Mouse (Mus musculus): ENCODE measurements around the gene Tbrg4. TPM values are rescaled to one million over a fixed set of nuclear protein-coding genes. Genes with fewer than 3 reads are reported as not detected.

The Tbrg4 gene
- polyA plus RNA-seq, 1 experiment from 2014 or later: 31.7 TPM

DNA sequence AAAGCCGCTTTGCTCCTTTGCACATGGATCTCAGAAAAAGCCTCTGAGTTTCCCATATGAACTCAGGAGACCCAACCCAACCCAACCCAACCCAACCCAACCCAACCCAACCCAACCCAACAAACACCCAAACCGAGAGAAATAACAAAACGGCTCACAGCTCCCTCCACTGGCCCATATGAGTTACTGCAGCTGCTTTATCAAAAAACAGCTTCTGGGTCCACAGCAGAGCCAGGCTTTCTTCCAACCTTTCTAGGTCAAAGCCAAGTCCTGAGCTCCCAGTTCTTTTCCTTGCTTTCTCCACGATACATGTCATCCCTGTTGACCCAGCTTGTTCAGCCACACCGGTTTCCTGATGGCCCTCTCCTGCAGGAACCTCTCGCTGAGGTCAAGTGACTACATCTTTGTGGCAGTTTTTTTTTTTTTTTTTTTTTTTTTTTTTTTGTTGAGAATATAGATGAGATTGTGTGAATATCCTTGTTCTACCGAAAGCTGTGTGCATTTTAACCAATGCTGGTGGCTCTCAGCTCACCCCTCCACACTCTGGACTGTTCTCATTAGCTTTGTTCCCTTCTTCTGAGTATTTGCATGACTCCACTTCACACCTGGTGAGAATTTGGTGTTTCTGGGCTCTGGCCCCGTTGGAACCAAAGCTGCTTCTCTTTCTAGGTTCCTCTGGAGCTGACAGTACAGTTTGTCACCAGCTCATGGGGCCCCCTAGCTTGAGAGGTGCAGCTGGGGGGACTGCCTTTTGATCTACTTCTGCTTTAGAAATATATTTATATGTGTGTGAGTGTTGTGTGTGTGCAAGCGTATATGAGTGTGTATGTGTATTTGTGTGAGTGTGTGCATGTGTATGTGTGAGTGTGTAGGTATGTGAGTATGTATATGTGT is 22.2 kb upstream of the Tbrg4 start:
- Histone ChIP-seq H3K27me3 (no peaks in the 10 kb centered on the region), H3K27ac (replicated peaks) (no peak overlapping the region), H3K9ac (no peak overlapping the region), H3K9me3 (no peaks in the 10 kb centered on the region), H3K4me3 (no peak overlapping the region), H3K36me3 (no peaks in the 10 kb centered on the region), H3K4me1 (replicated peaks) (no peaks in the 10 kb centered on the region), H3K4me2 (no peak overlapping the region)
- no peak for ATAC-seq (ENCODE audit: low read depth)
- WGBS: 60% methylated on average over 9 of the region's 9 CpGs

DNA sequence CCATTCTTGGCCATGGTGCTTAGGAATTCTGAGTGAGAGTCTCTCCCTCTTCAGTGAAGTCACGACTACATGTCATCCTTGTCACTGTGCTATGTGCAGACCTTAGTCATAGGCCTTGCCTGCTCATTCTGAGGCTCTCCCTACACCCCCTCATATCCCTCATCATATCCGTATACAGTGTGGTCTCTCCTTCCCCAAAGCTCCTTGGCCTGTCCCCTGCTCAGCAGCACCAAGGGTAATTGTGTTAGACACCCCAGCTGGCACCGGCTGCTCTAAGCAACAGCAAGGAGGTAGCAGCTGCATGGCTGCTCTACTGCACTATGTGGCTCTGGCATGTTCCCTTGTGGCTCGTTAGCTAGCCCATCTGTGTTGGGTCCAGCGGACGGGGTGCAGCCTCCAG is 18.7 kb upstream of the Tbrg4 start:
- ATAC-seq (ENCODE audit: low read depth): no peak; the same call in 1 of the 2 replicates

GRCm38 (mm10) chr11:6639072-6639471 is 13.2 kb upstream of the Tbrg4 start:
- 75% methylated on average over 6 of the region's 6 CpGs for WGBS
- H3K27ac ChIP-seq (replicated peaks): no peak overlapping the region
- ATAC-seq (ENCODE audit: low read depth): no peak
- H3K27me3 ChIP-seq: no peaks in the 10 kb centered on the region
- no peak overlapping the region for H3K9ac ChIP-seq
- no peaks in the 10 kb centered on the region for H3K36me3 ChIP-seq
- no peak overlapping the region for H3K4me2 ChIP-seq
- H3K9me3 ChIP-seq: no peaks in the 10 kb centered on the region
- no peaks in the 10 kb centered on the region for H3K4me1 ChIP-seq (replicated peaks)
- no peak overlapping the region for H3K4me3 ChIP-seq

More for the DNA sequence above, 18.7 kb upstream of the Tbrg4 start:
- Histone ChIP-seq H3K27ac (replicated peaks) (no peak overlapping the region), H3K27me3 (no peaks in the 10 kb centered on the region), H3K9ac (no peak overlapping the region), H3K4me2 (no peak overlapping the region), H3K4me1 (replicated peaks) (no peaks in the 10 kb centered on the region), H3K4me3 (no peak overlapping the region), H3K9me3 (no peaks in the 10 kb centered on the region), H3K36me3 (no peaks in the 10 kb centered on the region)
- 69% methylated on average over 6 of the region's 6 CpGs for WGBS

DNA sequence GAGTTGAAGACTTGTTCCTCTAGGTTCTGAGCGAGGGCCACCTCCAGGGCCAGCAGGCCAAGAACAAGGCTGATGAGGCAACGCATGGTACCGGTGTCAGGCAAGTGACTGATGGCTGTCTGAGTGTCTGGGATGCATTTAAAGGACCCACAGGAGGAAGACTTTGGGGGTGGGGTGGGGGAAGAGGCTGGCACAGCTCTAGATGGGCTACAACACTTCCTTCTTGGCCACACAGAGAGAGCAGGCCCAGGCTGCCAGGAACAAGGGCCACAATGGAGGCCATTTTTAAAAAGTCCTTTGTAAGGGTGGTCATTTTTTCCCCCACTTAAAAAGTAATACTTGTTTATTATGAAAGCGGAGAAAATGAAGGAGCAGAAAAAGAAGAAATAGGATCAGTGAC is 12.7 kb upstream of the Tbrg4 start, which contains the start of gene Wap:
Gene Wap (minus strand): TSS at position 101 of the 400 bp plus-strand sequence.
- Histone ChIP-seq H3K9ac (no peak within 1 kb of the TSS), H3K4me2 (no peak within 1 kb of the TSS), H3K36me3 (no peaks in the 10 kb centered on the region), H3K9me3 (no peaks in the 10 kb centered on the region), H3K27me3 (no peaks in the 10 kb centered on the region), H3K4me1 (replicated peaks) (no peaks in the 10 kb centered on the region), H3K4me3 (no peak within 1 kb of the TSS), H3K27ac (replicated peaks) (no peak within 1 kb of the TSS)
- 89% methylated on average over 4 of the region's 4 CpGs for WGBS
- no peak for ATAC-seq (ENCODE audit: low read depth)

GRCm38 (mm10) chr11:6636150-6636549 is 10.3 kb upstream of the Tbrg4 start:
- no peak overlapping the region for H3K4me2 ChIP-seq

GRCm38 (mm10) chr11:6629655-6630054 is 3.8 kb upstream of the Tbrg4 start:
- H3K36me3 ChIP-seq: no peaks in the 10 kb centered on the region
- no peak overlapping the region for H3K27ac ChIP-seq (replicated peaks)
- H3K27me3 ChIP-seq: no peaks in the 10 kb centered on the region
- ATAC-seq (ENCODE audit: low read depth): no peak
- H3K9ac ChIP-seq: no peak overlapping the region
- H3K9me3 ChIP-seq: no peaks in the 10 kb centered on the region
- H3K4me3 ChIP-seq: no peak overlapping the region
- H3K4me1 ChIP-seq (replicated peaks): peaks cover 14% of the 10 kb centered on the region
- no peak overlapping the region for H3K4me2 ChIP-seq

More at GRCm38 (mm10) chr11:6636150-6636549, 10.3 kb upstream of the Tbrg4 start:
- H3K27ac ChIP-seq (replicated peaks): no peak overlapping the region
- H3K36me3 ChIP-seq: no peaks in the 10 kb centered on the region
- no peaks in the 10 kb centered on the region for H3K27me3 ChIP-seq
- no peak overlapping the region for H3K4me3 ChIP-seq
- H3K4me1 ChIP-seq (replicated peaks): no peaks in the 10 kb centered on the region
- no peak for ATAC-seq (ENCODE audit: low read depth)
- WGBS: 70% methylated on average over 8 of the region's 8 CpGs
- no peaks in the 10 kb centered on the region for H3K9me3 ChIP-seq
- no peak overlapping the region for H3K9ac ChIP-seq

DNA sequence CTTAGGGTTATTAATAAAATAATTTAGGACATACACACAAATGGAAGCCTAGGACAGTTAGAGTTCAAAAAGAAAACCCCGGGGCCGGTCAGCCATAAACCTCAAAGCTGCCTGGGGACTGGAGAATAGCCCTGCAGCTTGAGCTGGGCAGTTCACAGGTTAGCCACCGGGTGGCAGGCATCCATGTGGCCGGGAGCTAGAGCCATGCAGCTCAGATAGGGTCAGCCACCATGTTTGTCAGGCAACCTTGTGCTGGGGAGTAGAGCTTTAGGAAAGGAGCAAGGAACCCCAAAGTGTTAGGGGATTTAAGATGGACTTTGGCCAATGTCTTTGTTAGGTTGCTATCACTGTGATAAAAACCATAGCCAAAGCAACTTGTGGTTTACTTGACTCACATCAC is 2.7 kb upstream of the Tbrg4 start:
- Histone ChIP-seq H3K4me2 (no peak overlapping the region), H3K4me3 (no peak overlapping the region), H3K36me3 (peaks cover 10% of the 10 kb centered on the region), H3K27ac (replicated peaks) (no peak overlapping the region), H3K4me1 (replicated peaks) (peaks cover 25% of the 10 kb centered on the region), H3K27me3 (no peaks in the 10 kb centered on the region), H3K9ac (no peak overlapping the region), H3K9me3 (no peaks in the 10 kb centered on the region)
- 21% methylated on average over 4 of the region's 4 CpGs for WGBS
- no peak for ATAC-seq (ENCODE audit: low read depth)

- Histone ChIP-seq H3K27me3 (no peaks in the 10 kb centered on the region), H3K36me3 (peaks cover 18% of the 10 kb centered on the region), H3K4me1 (replicated peaks) (peaks cover 33% of the 10 kb centered on the region), H3K4me3 (no peak overlapping the region), H3K4me2 (no peak overlapping the region), H3K9ac (no peak overlapping the region), H3K9me3 (no peaks in the 10 kb centered on the region), H3K27ac (replicated peaks) (no peak overlapping the region)
- WGBS: 92% methylated on average over 4 of the region's 4 CpGs
- no peak for ATAC-seq (ENCODE audit: low read depth)
These were observed 1.9 kb upstream of the Tbrg4 start for GRCm38 (mm10) chr11:6627731-6628130.

DNA sequence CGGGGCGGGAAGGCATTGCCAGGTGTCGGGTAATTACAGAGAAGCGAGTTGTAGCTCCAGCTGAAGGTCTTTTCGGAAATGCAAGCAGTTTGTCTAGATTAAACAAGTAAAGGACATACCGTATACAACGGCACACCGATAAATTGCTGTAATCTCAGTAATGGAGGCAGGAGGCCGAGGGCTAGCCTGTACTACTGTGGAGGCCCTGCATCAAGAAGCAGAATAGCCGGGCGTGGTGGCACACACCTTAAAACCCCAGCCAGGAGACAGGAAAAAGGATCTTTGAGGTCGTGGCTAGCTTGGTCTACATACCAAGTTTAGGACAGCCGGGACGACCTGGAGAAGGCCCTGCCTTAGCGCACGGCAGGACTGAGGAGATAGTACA is 513 bp upstream of the Tbrg4 start:
- Histone ChIP-seq H3K4me1 (replicated peaks) (peaks cover 33% of the 10 kb centered on the region), H3K4me2 (peak overlapping the region; percentile 79), H3K27ac (replicated peaks) (peak overlapping the region; percentile 89), H3K9me3 (no peaks in the 10 kb centered on the region), H3K9ac (peak overlapping the region; percentile 84), H3K4me3 (peak overlapping the region; percentile 68), H3K27me3 (no peaks in the 10 kb centered on the region), H3K36me3 (peaks cover 31% of the 10 kb centered on the region)
- WGBS: 15% methylated on average over 16 of the region's 16 CpGs
- peak; percentile 48 for ATAC-seq (ENCODE audit: low read depth)

DNA sequence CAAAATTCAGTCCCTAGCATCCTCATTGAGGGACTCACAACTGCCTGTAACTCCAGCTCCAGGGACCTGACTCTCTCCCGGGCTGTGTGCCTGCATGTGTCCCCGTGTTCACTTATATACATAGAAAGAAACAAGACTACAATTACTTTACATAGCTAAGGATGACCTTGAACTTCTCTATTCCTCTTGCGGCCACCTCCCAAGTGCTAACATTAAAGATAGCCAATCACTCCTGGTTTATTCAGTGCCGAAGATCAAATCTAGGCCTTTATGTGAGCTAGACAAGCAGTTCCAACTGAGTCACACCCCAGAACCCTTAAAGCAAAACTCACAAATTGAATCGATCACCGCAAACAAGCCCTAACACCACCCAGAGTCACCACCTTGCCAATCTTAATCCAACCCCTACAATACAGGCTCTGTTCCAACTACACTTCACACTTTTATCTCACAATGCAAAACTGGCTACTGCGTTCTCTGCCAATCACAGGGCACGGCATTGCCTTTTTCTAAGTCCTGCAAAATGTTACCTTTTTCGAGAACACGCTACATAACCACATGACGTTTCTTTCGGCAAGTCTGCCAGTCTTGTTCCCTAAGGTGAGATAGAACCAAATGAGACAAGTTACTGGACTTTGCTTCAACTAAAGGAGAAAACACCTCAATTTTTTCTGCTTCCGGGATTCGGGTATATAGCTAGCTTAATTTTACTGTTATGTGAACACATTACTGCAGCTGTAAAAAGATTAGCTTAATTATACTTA is 1.1 kb downstream of the Tbrg4 start:
- Histone ChIP-seq H3K4me1 (replicated peaks) (peaks cover 33% of the 10 kb centered on the region), H3K4me2 (peak overlapping the region; percentile 79), H3K4me3 (peak overlapping the region; percentile 68), H3K36me3 (peaks cover 47% of the 10 kb centered on the region), H3K9me3 (no peaks in the 10 kb centered on the region), H3K27me3 (no peaks in the 10 kb centered on the region), H3K9ac (peak overlapping the region; percentile 84), H3K27ac (replicated peaks) (no peak overlapping the region)
- no peak for ATAC-seq (ENCODE audit: low read depth)
- 73% methylated on average over 14 of the region's 14 CpGs for WGBS

DNA sequence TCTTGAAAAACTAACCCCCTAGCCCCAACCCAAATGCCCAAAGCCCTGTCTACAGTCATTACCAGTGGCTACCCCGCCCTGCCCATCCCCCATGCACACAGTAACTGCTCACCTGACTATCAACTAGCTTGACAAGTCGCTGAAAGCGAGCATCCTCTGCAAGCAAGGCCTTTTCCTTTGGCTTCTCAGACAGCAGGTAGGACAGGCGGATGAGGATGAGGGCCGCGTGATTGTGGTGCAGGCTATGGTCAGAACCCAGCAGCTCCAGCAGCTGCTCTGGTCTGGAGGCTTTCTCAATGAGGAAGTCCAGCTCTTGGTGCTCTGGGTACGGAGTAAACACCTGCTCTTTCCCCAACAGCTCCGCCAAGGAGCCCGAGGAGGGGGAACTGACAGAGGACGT is 2.2 kb downstream of the Tbrg4 start:
- WGBS: 93% methylated on average over 10 of the region's 10 CpGs
- ATAC-seq (ENCODE audit: low read depth): no peak
- H3K4me3 ChIP-seq: no peak overlapping the region
- peaks cover 58% of the 10 kb centered on the region for H3K36me3 ChIP-seq
- peaks cover 33% of the 10 kb centered on the region for H3K4me1 ChIP-seq (replicated peaks)
- peak overlapping the region; percentile 79; the same call in 1 of the 2 replicates for H3K4me2 ChIP-seq
- no peaks in the 10 kb centered on the region for H3K27me3 ChIP-seq
- H3K9ac ChIP-seq: no peak overlapping the region
- H3K9me3 ChIP-seq: no peaks in the 10 kb centered on the region
- no peak overlapping the region for H3K27ac ChIP-seq (replicated peaks)
